Mouse (Mus musculus) cerebellum, adult 9-10 months (tissue): Measurements from ENCODE around the gene Hcrt.

Experiments used
- DNase-seq: peaks from one replicate; pipeline ENCODE4 v3.0.0; 2022

Gene Hcrt

GRCm38 (mm10) chr11:100766726-100767125, 4.0 kb upstream of the Hcrt start:
- no peak for DNase-seq

GRCm38 (mm10) chr11:100761547-100762045, 1.1 kb downstream of the Hcrt start:
- peak; percentile 90 for DNase-seq

- DNase-seq: peak; percentile 56
Observed at GRCm38 (mm10) chr11:100759611-100760233, 3.0 kb downstream of the Hcrt start, which contains the start of gene Kcnh4. Kcnh4 (minus strand) TSS chr11:100759942.

GRCm38 (mm10) chr11:100758707-100759610, 3.8 kb downstream of the Hcrt start:
- no peak for DNase-seq

GRCm38 (mm10) chr11:100757566-100757965, 5.2 kb downstream of the Hcrt start:
- DNase-seq: no peak

- no peak for DNase-seq
Observed at GRCm38 (mm10) chr11:100756476-100756875, 6.3 kb downstream of the Hcrt start.

GRCm38 (mm10) chr11:100754693-100755057, 8.1 kb downstream of the Hcrt start:
- no peak for DNase-seq

GRCm38 (mm10) chr11:100754021-100754692, 8.6 kb downstream of the Hcrt start:
- DNase-seq: no peak

GRCm38 (mm10) chr11:100752294-100752693, 10.4 kb downstream of the Hcrt start:
- DNase-seq: no peak

GRCm38 (mm10) chr11:100750127-100750526, 12.6 kb downstream of the Hcrt start:
- DNase-seq: no peak

GRCm38 (mm10) chr11:100749469-100749868, 13.3 kb downstream of the Hcrt start:
- DNase-seq: no peak

GRCm38 (mm10) chr11:100748620-100749019, 14.1 kb downstream of the Hcrt start:
- DNase-seq: no peak

GRCm38 (mm10) chr11:100747114-100747513, 15.6 kb downstream of the Hcrt start:
- no peak for DNase-seq

- DNase-seq: no peak
Observed at GRCm38 (mm10) chr11:100746546-100746945, 16.2 kb downstream of the Hcrt start.

GRCm38 (mm10) chr11:100745085-100745484, 17.6 kb downstream of the Hcrt start:
- DNase-seq: peak; percentile 62

- peak; percentile 51 for DNase-seq
Observed at GRCm38 (mm10) chr11:100741348-100741747, 21.4 kb downstream of the Hcrt start.

GRCm38 (mm10) chr11:100738749-100739148, 24.0 kb downstream of the Hcrt start:
- peak; percentile 61 for DNase-seq

GRCm38 (mm10) chr11:100738066-100738604, 24.6 kb downstream of the Hcrt start, which contains the start of gene Rab5c:
Rab5c (minus strand) TSS chr11:100738215.
- DNase-seq: peak; percentile 100

GRCm38 (mm10) chr11:100737105-100737733, 25.5 kb downstream of the Hcrt start:
- peak; percentile 45 for DNase-seq

GRCm38 (mm10) chr11:100736746-100737080, 26.0 kb downstream of the Hcrt start:
- DNase-seq: no peak

- DNase-seq: no peak
Observed at GRCm38 (mm10) chr11:100735954-100736745, 26.6 kb downstream of the Hcrt start.
